ENCODE assay signal across 8 mouse cellular contexts in the genomic region with DNA sequence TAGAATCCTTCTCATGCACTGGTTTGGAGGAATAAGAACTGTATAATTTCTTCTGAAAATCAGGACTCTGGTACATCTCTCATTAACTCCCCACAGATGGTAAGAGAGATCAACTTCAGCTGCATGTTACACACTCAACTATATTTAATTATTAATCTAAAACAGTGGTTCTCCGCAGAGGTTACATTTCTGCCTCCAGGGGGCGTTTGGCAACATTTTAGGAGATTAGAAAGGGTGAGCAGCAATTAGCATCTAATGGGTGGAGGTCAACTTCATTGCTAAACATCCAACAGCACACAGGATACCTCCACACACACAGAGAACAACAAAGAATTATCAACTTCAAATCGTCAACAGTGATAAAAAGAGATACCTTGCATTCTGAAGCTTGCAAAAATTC. TPM values are rescaled to one million over a fixed set of nuclear protein-coding genes. Genes with fewer than 3 reads are reported as not detected.
DNase-seq lines count a peak whose midpoint lies in the region; ATAC-seq and TF ChIP-seq lines count a peak whose summit lies in the region.

No protein-coding gene starts in this region.

- H3K9ac ChIP-seq in heart, embryonic 13.5 days, result no peak overlapping the region
- H3K9ac ChIP-seq in kidney, postnatal 0 days (ENCODE audit: low read depth, low read length), result no peak overlapping the region

- ATAC-seq in heart, embryonic 13.5 days (ENCODE audit: extremely low read depth, insufficient number of reproducible peaks, low FRiP score, low TSS enrichment), result no peak
- ATAC-seq in kidney, postnatal 0 days (replicated peaks; ENCODE audit: low FRiP score, low read depth), result no peak
- 0 out of 2 replicates have a peak, but pooled peaks have one; percentile 35 for ATAC-seq in megakaryocyte progenitor cell, adult 5-6 weeks (replicated peaks; ENCODE audit: poor library complexity)
- ATAC-seq in inflammation-experienced regulatory T-cells, adult 6 months, result no peak

- H3K4me1 ChIP-seq in heart, embryonic 13.5 days, result peaks cover 23% of the 10 kb centered on the region
- H3K4me1 ChIP-seq in kidney, postnatal 0 days (replicated peaks; ENCODE audit: insufficient read depth, low read length), result no peaks in the 10 kb centered on the region

- H3K27ac ChIP-seq in heart, embryonic 13.5 days (replicated peaks), result no peak overlapping the region
- H3K27ac ChIP-seq in kidney, postnatal 0 days, result no peak overlapping the region

- no peaks in the 10 kb centered on the region for H3K9me3 ChIP-seq in heart, embryonic 13.5 days
- no peaks in the 10 kb centered on the region for H3K9me3 ChIP-seq in kidney, postnatal 0 days (replicated peaks; ENCODE audit: low read length)

- DNase-seq in ovary, postnatal 14 days (ENCODE audit: low spot score), result peak; percentile 26
- no peak for DNase-seq in ovary, postnatal 10 days (ENCODE audit: low spot score)
- peak; percentile 84 for DNase-seq in cerebellum, adult 9-10 months
- DNase-seq in kidney, postnatal 0 days (ENCODE audit: low spot score), result peak; percentile 79
- DNase-seq in thymus, postnatal 14 days, result no peak

- peak overlapping the region; percentile 88; the same call in 1 of the 2 replicates for H3K4me3 ChIP-seq in heart, embryonic 13.5 days
- H3K4me3 ChIP-seq in kidney, postnatal 0 days (replicated peaks; ENCODE audit: low read depth, low read length), result peak overlapping the region; percentile 89; the same call in 1 of the 2 replicates

- peak; percentile 82 for TF ChIP-seq CTCF in kidney, postnatal 0 days (IDR thresholded peaks at IDR 0.05; ENCODE audit: low read depth)

- WGBS in heart, embryonic 13.5 days, result 12% methylated on average over 3 of the region's 3 CpGs
- 15% methylated on average over 3 of the region's 3 CpGs for WGBS in kidney, postnatal 0 days

- H3K36me3 ChIP-seq in heart, embryonic 13.5 days, result no peaks in the 10 kb centered on the region
- H3K36me3 ChIP-seq in kidney, postnatal 0 days (ENCODE audit: insufficient read depth, low read length), result no peaks in the 10 kb centered on the region

- no peaks in the 10 kb centered on the region for H3K27me3 ChIP-seq in heart, embryonic 13.5 days (replicated peaks)
- H3K27me3 ChIP-seq in kidney, postnatal 0 days (ENCODE audit: insufficient read depth, low read length), result no peaks in the 10 kb centered on the region

- H3K4me2 ChIP-seq in heart, embryonic 13.5 days, result peak overlapping the region; percentile 92
- H3K4me2 ChIP-seq in kidney, postnatal 0 days (ENCODE audit: low read length), result peak overlapping the region; percentile 99

RNA-seq across cellular contexts. Expression of gene Gnai1, which starts 2.0 kb away (rescaled TPM):
- 22.0 and 25.8 TPM in 2 replicates for polyA plus RNA-seq in heart, embryonic 13.5 days (2015; fragmentation: Nextera tagmentation; extraction: Ambion mirVana)
- 54.4 and 57.5 TPM in 2 replicates for polyA plus RNA-seq in kidney, postnatal 0 days (2015; fragmentation: Nextera tagmentation; extraction: Ambion mirVana)
- total RNA-seq in megakaryocyte progenitor cell, adult 5-6 weeks (2015), result not detected in 2 replicates
- 0.08 TPM in 1 of 2 replicates, not detected in the other for total RNA-seq in megakaryocyte progenitor cell, adult 5-6 weeks (2017)
- not detected for polyA plus RNA-seq in inflammation-experienced regulatory T-cells, adult 6 months (2017; shearing (Covaris generic))

Comparison
In these comparisons a context has a peak if more than half of its experiments do, and no peak if none do; other contexts are left out.
1. DNase-seq: peak in ovary, postnatal 14 days (single experiment), cerebellum, adult 9-10 months (single experiment) and kidney, postnatal 0 days (single experiment); none in ovary, postnatal 10 days (single experiment) and thymus, postnatal 14 days (single experiment).
2. RNA of gene Gnai1, which starts 2.0 kb away (polyA plus RNA-seq): 54.4 to 57.5 TPM in kidney, postnatal 0 days and 22.0 to 25.8 TPM in heart, embryonic 13.5 days; not detected in inflammation-experienced regulatory T-cells, adult 6 months; every median in the first group is over 10 times any median in the second.